Mouse (Mus musculus) embryonic facial prominence, embryonic 11.5 days (tissue): ENCODE data around the gene Rbbp4. TPM values are rescaled to one million over a fixed set of nuclear protein-coding genes. Genes with fewer than 3 reads are reported as not detected.

Experiments
- ATAC-seq: fragments of 200-750 bp; cut with Nextera tagmentation; replicated peaks from 2 replicates; pipeline ENCODE4 v1.8.0; 2017; ENCODE audit warnings: low read depth; ENCODE audit not compliant: insufficient number of reproducible peaks, low FRiP score, low TSS enrichment
- DNase-seq: peaks from one replicate; pipeline ENCODE4 v3.0.0-alpha.2; 2015; ENCODE audit warnings: low spot score
- H3K27ac ChIP-seq: fragments of 300-500 bp; sonication (generic); replicated peaks from 2 replicates; pipeline ENCODE4 v1.5.1; 2014; ENCODE audit warnings: mild to moderate bottlenecking, low read depth, low read length, control low read depth
- H3K27me3 ChIP-seq: fragments of 300-500 bp; sonication (generic); 2 replicates; pipeline ENCODE4 v1.6.1; 2014; ENCODE audit warnings: mild to moderate bottlenecking, low read length, moderate library complexity, mixed read lengths; ENCODE audit not compliant: control insufficient read depth, insufficient read depth
- H3K36me3 ChIP-seq: fragments of 300-500 bp; sonication (generic); replicated peaks from 2 replicates; pipeline ENCODE4 v1.6.1; 2014; ENCODE audit warnings: low read depth, mild to moderate bottlenecking, low read length, moderate library complexity, mixed read lengths; ENCODE audit not compliant: control insufficient read depth, insufficient read depth
- H3K4me1 ChIP-seq: fragments of 300-500 bp; sonication (generic); 2 replicates; pipeline ENCODE4 v1.6.1; 2014; ENCODE audit warnings: low read length, mixed read lengths; ENCODE audit not compliant: control insufficient read depth, insufficient read depth
- H3K4me2 ChIP-seq: fragments of 300-500 bp; sonication (generic); 2 replicates; pipeline ENCODE4 v1.6.1; 2014; ENCODE audit warnings: low read depth, mild to moderate bottlenecking, control low read depth, low read length, moderate library complexity
- H3K4me3 ChIP-seq: fragments of 300-500 bp; sonication (generic); 2 replicates; pipeline ENCODE4 v1.5.1; 2014; ENCODE audit warnings: low read depth, low read length, control low read depth
- H3K9ac ChIP-seq: fragments of 300-500 bp; sonication (generic); replicated peaks from 2 replicates; pipeline ENCODE4 v1.6.1; 2014; ENCODE audit warnings: mild to moderate bottlenecking, control low read depth, low read length
- H3K9me3 ChIP-seq: fragments of 300-500 bp; sonication (generic); replicated peaks from 2 replicates; pipeline ENCODE4 v1.6.1; 2016; ENCODE audit warnings: mild to moderate bottlenecking, low read length, inconsistent platforms, mixed read lengths; ENCODE audit not compliant: control insufficient read depth
- WGBS: fragments of 180-500 bp; shearing (Covaris S2); extraction: QIAGEN DNeasy Blood & Tissue Kit; methylation state at CpG from one replicate; pipeline ENCODE4 v1.1.7; 2014; 5-methylcytosine and 5-hydroxymethylcytosine counted together
- polyA plus RNA-seq: library from polyadenylated mRNA; unstranded; fragments of >200 nt; fragmentation: Nextera tagmentation; extraction: Ambion mirVana; gene quantifications from 2 replicates; pipeline ENCODE4 v1.2.1, GENCODE M21; 2014

Gene Rbbp4
- polyA plus RNA-seq, 1 experiment from 2014 or later, result 661 TPM

- no peaks in the 10 kb centered on the region for H3K4me1 ChIP-seq
- H3K9me3 ChIP-seq, result no peaks in the 10 kb centered on the region
- H3K36me3 ChIP-seq, result no peaks in the 10 kb centered on the region
- WGBS, result 3% methylated on average over 18 of the region's 18 CpGs
- peak; percentile 92 for DNase-seq
- H3K4me3 ChIP-seq, result no peak overlapping the region
- H3K27ac ChIP-seq, result no peak overlapping the region
- H3K4me2 ChIP-seq, result no peak overlapping the region; the same call in 1 of the 2 replicates
- H3K9ac ChIP-seq, result no peak overlapping the region
- ATAC-seq, result 0 out of 2 replicates have a peak, but pooled peaks have one; percentile 25
- H3K27me3 ChIP-seq, result no peaks in the 10 kb centered on the region
These were observed 58.7 kb downstream of the Rbbp4 start for GRCm38 (mm10) chr4:129276453-129276865.

- Histone ChIP-seq H3K27ac (no peak overlapping the region), H3K27me3 (no peaks in the 10 kb centered on the region), H3K4me1 (no peaks in the 10 kb centered on the region), H3K4me2 (no peak overlapping the region), H3K9me3 (no peaks in the 10 kb centered on the region), H3K9ac (no peak overlapping the region), H3K4me3 (no peak overlapping the region), H3K36me3 (no peaks in the 10 kb centered on the region)
- ATAC-seq (no peak), DNase-seq (no peak)
- 55% methylated on average over 5 of the region's 5 CpGs for WGBS
These were observed 62.5 kb downstream of the Rbbp4 start for GRCm38 (mm10) chr4:129272756-129273046.

GRCm38 (mm10) chr4:129271991-129272755 is 63.0 kb downstream of the Rbbp4 start:
- Histone ChIP-seq H3K36me3 (no peaks in the 10 kb centered on the region), H3K27me3 (no peaks in the 10 kb centered on the region), H3K4me1 (no peaks in the 10 kb centered on the region), H3K4me3 (no peak overlapping the region), H3K27ac (no peak overlapping the region), H3K9me3 (no peaks in the 10 kb centered on the region), H3K4me2 (no peak overlapping the region), H3K9ac (no peak overlapping the region)
- DNase-seq, result no peak
- ATAC-seq, result no peak
- 21% methylated on average over 15 of the region's 15 CpGs for WGBS

DNA sequence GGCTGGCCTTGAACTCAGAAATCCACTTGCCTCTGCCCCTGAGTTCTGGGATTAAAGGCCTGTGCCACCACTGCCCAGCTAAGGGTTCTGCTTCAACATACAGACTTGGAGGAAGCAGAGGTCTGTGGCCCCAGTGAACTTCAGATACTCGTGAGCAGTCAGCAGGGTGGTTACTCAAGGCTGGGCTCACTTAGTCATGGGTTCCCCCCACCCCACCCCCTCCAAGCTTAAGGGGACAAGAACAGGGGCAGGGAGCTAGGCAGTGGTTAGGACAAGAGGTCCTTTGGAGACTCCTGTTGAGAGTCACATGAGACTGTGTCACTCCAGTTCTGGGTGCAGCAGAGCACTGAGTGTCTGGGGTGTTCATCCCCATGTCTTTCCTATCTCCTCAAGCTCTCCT is 66.5 kb downstream of the Rbbp4 start:
- Histone ChIP-seq H3K4me3 (no peak overlapping the region), H3K9ac (no peak overlapping the region), H3K27ac (no peak overlapping the region), H3K4me2 (no peak overlapping the region), H3K36me3 (no peaks in the 10 kb centered on the region), H3K4me1 (peaks cover under 1% of the 10 kb centered on the region; the same call in 1 of the 2 replicates), H3K27me3 (no peaks in the 10 kb centered on the region), H3K9me3 (no peaks in the 10 kb centered on the region)
- 42% methylated on average over 1 of the region's 1 CpGs for whole genome bisulfite sequencing
- no peak for ATAC-seq
- no peak for DNase-seq

- Histone ChIP-seq H3K4me2 (no peak overlapping the region), H3K4me1 (peaks cover 8% of the 10 kb centered on the region; the same call in 1 of the 2 replicates), H3K27ac (no peak overlapping the region), H3K36me3 (no peaks in the 10 kb centered on the region), H3K27me3 (no peaks in the 10 kb centered on the region), H3K4me3 (no peak overlapping the region), H3K9me3 (no peaks in the 10 kb centered on the region), H3K9ac (no peak overlapping the region)
- ATAC-seq (no peak), DNase-seq (no peak)
- 77% methylated on average over 5 of the region's 5 CpGs for WGBS
These were observed 68.3 kb downstream of the Rbbp4 start for GRCm38 (mm10) chr4:129266821-129267220.

DNA sequence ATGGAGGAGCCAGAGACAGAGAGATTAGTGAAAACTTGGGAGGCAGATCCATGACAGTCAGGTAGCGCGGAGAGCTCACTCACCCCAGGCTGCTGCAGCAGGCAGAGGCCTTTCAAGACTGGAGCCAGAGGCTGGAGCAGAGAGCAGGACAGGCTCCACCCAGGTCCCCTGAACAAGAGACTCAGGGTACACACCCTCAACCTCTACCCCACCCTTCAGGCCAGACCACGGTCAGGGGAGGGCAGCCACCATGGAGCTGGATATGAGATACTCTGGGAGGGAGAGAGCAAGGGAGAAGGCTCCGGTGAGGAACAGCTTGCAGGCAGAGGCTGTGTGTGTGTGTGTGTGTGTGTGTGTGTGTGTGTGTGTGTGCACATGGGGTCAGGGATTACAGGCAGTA is 69.0 kb downstream of the Rbbp4 start:
- 81% methylated on average over 4 of the region's 4 CpGs for WGBS
- no peak overlapping the region for H3K4me2 ChIP-seq
- peaks cover 8% of the 10 kb centered on the region; the same call in 1 of the 2 replicates for H3K4me1 ChIP-seq
- H3K9ac ChIP-seq, result no peak overlapping the region
- ATAC-seq, result no peak; the same call in 1 of the 2 replicates
- no peak overlapping the region for H3K4me3 ChIP-seq
- H3K9me3 ChIP-seq, result no peaks in the 10 kb centered on the region
- no peaks in the 10 kb centered on the region for H3K36me3 ChIP-seq
- DNase-seq, result no peak
- H3K27me3 ChIP-seq, result no peaks in the 10 kb centered on the region
- H3K27ac ChIP-seq, result no peak overlapping the region

DNA sequence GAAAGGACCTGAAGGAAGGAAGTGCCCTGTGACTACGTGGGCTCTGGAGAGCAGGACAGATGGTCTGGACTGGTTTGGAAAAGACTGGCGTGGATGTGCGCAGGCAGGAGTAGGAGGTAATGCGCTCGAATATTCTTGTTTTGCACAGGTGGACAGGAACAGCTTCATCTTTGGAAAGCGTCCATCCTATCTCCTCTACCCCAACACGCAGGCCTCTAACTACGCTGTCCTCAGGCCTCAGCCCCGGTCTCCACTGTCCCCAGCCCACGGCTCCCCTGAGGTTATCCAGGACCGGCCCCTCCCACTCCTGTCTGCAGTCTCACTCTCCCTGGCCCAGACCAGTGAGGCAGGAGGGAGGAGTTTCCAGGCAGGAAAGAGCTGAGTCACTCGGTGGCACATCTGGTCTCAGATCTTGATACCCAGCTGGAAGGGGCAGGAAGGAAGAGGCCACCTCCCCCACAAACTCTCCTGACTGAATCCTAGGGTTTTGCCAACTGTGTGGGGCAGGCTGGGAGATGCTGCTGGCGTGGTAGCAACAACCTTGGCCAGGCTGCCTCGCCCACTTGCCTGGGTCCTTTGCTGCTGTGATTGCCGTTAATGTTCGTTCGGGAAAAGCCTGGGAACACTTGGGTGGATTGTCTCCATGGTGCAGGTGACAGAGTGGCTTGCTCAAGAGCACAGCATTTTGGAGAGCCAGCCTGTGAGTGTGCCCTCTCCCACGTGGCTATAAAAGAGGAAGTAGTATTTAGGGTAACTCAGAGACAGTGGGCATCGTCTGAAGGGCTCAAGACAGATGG is 71.7 kb downstream of the Rbbp4 start:
- WGBS, result 32% methylated on average over 19 of the region's 19 CpGs
- Histone ChIP-seq H3K27ac (no peak overlapping the region), H3K36me3 (no peaks in the 10 kb centered on the region), H3K9ac (0 out of 2 replicates have a peak overlapping the region, but pooled peaks have one; percentile 2), H3K27me3 (no peaks in the 10 kb centered on the region), H3K4me3 (no peak overlapping the region), H3K4me2 (no peak overlapping the region), H3K4me1 (peaks cover 8% of the 10 kb centered on the region; the same call in 1 of the 2 replicates), H3K9me3 (no peaks in the 10 kb centered on the region)
- ATAC-seq, result no peak
- DNase-seq, result peak; percentile 74

GRCm38 (mm10) chr4:129261196-129261595 is 74.0 kb downstream of the Rbbp4 start, which contains the start of gene C77080:
Gene C77080, minus strand, starts transcription at chr4:129261404.
- no peak within 1 kb of the TSS for H3K4me3 ChIP-seq
- H3K36me3 ChIP-seq, result no peaks in the 10 kb centered on the region
- peak within 1 kb of the TSS; percentile 23; the same call in 1 of the 2 replicates for H3K9ac ChIP-seq
- no peak within 1 kb of the TSS for H3K27ac ChIP-seq
- peaks cover 11% of the 10 kb centered on the region; the same call in 1 of the 2 replicates for H3K4me1 ChIP-seq
- WGBS, result 0% methylated on average over 3 of the region's 4 CpGs
- ATAC-seq (no peak), DNase-seq (peak; percentile 32)
- no peaks in the 10 kb centered on the region for H3K27me3 ChIP-seq
- no peaks in the 10 kb centered on the region for H3K9me3 ChIP-seq
- no peak within 1 kb of the TSS for H3K4me2 ChIP-seq
